Mouse (Mus musculus): ENCODE measurements at regions not wholly inside any gene's neighbourhood (a gene's known extent, or its start where the extent isn't known, plus 50 kb on each side); places are given as distances from the start of the nearest gene placed in this dataset.
"Not testable (repeated sequence)": the region's sequence is repeated elsewhere in the genome, so short reads cannot be mapped to it uniquely, and the experiment has no call there.

DNA sequence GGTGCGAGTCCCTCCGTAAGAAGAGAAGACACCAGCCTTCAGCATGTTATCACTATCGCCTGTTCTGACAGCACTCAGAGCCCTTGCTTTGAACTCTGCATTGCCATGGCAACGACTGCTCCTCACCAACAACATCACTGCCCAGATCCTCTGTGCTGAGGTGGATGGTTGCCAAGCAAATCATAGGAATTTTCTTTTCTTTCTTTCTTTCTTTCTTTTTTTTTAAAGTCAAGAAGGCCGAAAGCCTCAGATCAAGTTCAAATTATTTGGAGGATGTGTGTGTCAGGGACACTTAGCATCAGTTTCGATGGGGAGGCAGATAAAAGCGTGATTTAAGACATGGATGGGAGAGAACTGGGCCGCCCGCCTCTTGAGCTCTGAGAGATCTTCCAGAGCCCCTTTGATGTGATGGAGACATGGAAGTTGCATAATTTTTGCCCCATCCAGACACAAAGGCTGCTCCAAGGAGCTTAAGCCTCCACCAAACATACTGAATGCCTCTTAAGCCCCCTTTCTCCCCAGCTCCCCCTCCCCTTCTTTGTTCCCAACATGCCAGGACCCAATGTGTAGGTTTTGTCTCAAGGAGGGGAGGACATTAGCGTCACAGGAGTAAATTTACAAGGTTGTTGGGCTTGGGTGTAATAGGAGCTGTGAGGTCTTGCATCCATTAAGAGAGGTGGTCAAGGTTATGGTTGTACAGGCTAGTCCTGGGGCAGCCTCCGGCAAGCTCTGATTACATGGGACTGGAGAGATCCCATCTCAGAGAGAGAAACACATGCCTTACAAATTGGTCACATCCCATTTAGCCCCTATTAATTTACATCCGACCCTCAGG, 167.4 kb upstream of the Npvf start:
- no peak for DNase-seq (ENCODE audit: low spot score in 2 of 2)

DNA sequence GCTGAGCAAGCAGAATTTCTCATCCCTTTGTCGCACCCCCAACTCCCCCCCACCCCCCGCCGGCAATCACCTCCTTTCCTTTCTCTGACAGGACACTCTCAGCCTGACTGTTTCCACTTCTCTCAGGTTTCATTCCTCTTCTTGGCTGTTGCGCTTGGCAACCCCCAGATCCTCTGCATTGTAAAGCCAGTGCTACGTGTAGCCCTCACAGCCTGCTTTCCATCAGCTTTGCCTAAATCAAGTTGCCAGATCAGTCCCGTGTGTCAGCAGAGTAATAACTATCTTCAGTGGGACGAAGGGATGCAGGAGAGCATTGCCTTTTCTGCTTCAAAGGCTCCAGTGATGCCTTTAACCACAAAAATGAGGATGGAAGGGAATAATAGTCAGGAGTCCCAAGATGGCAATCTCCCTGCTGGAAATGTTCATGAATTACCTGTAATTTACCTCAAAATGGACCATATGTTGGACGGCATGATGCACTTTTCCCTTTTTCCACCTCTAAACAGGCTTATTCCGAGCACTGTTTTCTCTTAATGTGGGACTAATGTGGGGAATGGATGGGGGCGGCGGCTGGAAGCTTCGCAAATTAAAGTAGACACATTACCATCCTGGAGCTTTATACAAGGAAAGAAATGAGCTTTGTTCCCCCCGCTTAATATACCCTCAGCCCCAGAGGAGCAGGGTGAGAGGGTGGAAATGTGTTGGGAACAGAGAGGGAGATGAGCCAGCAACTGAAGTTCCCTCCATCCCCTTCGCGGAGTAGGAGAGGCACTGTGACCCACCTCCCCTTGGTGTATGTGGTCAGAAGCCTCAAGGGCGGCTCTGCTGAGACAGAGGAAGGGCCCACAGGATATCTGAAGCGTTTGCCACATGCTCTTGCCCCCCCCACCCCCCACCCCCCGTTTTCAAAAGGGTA, 168.3 kb upstream of the Npvf start:
- DNase-seq (ENCODE audit: low spot score in 2 of 2): no peak

DNA sequence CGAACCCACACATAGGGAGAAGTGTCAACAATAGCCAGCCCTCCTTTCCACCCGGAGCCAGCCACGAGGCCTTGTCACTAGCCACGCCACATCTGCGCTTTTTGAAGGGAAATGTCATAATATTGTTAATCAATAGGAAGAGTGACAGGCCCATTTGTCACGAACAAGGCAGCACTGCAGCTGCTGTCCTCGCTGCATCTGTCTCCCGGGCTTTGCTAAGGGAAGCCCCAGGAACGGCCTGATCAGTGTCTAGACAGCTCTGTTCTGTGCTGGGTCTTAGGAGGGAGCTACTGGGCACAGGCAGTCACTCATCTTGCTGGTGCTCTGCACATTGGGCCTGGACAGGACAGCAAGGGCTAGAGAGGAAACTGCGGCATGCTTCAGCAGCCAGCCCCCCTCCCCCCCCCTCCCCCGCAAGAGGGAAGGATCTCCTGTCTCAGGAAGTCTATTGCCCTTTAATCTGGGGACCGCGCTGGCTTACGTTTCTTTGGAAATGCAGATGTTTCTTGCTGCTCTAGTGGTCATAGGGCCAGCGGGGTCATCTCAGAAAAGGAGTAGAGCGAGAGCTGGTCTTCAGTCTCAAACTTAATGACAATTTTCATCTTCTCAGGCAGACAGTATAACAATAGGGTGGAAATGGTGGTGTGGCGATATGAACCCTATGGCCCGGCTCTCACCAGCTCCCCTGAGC, 169.1 kb upstream of the Npvf start:
- DNase-seq (ENCODE audit: low spot score in 2 of 2): no peak

DNA sequence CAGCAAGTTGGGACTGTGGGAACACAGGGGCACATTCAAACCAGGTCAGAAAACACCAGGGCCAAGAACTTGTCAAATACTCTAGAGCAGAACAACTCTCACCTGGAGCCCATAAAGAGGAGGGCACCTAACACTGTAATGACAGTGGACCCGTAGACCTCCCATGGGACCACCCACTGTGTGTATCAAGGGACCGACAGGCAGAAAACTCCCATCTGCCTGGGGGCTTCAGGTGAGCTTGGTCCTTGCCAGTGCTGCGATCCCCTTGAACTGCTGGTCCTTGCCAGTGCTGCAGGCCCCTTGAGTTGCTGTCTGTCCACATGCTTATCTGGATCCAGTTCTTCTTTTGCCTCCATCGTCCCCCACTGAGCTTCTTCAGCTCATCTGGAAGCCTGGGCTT, 170.2 kb upstream of the Npvf start:
- DNase-seq (ENCODE audit: low spot score in 2 of 2): no peak

DNA sequence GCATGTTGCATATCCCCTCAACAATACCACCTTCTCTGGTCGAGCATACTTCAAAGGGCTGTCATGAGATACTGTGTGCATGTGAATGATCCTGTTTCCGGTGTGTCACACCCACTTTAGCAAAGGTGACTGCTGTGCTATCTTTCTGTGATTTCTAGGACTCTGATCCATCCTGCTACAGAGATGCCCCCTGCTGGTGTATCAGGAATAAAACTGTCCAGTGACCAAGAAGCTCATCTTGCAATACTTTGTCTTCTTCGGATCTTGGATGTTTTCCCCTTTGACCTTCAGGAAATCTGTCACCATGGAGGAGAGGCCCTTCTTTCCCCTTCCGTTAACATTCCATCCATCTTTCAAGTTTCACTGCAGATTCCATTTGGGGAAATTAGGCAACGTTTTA, 177.5 kb upstream of the Npvf start:
- DNase-seq (ENCODE audit: low spot score in 2 of 2): no peak

DNA sequence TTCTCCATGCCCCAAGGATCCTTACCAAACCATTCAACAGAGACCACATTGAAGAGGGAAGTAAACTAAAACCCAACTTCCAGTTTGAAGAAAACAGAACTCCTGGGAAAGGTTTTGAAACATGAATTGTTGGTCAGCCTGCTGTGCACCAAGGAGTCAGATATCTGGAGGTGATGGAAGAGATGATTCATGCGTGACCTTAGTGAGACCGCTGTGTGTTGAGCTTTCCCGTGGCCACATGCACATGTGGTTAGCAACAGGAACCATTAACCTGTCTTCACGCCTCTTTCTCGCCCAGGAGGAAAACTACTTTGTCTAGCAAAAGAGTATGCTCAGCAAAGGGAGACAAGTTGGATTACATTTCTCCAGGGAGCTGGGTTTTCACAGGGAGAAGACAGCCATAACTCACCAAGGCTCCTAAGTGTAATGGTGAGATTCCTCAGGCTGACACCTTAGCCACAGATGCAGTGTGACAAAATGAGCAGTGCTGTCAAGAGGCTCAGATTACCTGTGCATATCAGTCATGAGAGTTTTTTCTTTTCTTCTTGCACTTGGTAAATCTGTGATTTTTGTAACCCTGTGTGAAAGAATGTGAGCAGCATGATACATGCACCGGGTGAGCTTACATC, 181.9 kb upstream of the Npvf start:
- DNase-seq (ENCODE audit: low spot score in 2 of 2): no peak

DNA sequence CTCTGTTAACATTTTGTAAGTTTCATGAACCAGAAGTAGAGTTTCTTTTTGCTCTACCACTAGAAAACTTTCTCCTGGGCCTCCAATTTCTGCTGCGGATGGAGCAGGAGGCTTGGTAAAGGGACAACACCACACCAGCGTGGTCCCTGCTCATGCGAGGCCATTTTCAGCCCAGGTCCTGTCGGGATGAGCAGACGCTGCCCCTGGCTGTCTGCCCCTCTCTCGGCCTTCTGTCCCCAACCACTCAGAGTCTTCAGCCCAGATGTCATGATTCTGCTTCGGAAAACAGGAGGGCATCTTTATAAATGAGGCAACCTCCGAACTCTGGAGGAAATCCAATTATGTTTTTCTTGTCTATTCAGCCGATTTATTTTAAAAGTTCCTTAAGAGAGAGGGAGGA, 186.6 kb upstream of the Npvf start:
- DNase-seq (ENCODE audit: low spot score in 2 of 2): no peak

DNA sequence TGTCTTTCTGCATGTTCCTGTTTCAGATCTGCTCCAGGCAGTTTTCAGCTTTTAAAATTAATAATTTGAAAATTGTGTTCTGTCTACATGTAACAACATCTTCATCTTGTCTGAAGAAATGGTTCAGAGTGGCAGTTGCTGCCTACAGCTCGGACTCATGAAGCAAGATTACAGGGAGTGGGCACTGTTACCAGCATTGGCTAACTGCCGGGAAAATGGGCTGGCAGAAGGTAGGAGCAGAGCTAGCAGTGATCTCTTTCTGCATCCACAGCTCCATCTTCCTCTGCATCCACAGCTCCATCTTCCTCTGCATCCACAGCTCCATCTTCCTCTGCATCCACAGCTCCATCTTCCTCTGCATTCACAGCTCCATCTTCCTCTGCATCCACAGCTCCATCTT, 191.0 kb upstream of the Npvf start:
- DNase-seq (ENCODE audit: low spot score in 2 of 2): not testable (repeated sequence)

DNA sequence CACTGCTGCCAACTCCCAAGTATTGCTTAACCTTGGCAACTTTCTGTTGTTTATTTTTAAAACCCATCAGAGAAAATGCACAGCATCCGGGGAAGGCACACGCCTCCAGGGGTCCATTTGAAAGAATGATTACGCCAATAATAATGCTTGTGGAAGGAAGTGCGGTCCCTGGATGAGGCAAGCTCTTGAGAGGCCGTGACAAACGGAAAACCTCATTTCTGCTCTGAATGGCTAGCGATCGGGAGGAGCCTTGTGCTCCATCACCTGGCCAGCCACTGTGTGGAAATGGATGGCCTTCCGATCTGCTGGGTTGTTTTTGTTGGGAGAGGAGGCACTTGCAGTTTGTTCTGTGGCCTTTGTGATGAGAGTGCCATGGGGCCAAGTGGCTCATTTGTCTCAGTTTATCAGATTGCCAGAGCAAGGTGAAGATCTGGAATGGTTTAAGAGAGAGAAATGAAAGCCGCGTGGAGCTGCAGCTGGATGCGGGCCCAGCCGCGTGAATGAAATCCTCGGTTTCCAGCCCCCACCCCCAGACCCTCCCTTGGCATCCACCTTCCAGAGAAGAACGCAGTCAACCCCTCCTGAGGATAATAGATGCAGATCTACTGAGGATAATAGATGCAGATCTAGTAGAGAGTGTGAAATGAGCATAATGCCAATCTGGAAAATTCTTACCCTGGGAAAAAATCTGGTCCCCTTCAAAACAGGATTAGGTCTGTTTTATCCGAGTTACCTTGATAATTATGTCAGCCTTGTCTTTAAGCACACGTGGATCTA, 192.7 kb upstream of the Npvf start:
- no peak for DNase-seq (ENCODE audit: low spot score in 2 of 2)

DNA sequence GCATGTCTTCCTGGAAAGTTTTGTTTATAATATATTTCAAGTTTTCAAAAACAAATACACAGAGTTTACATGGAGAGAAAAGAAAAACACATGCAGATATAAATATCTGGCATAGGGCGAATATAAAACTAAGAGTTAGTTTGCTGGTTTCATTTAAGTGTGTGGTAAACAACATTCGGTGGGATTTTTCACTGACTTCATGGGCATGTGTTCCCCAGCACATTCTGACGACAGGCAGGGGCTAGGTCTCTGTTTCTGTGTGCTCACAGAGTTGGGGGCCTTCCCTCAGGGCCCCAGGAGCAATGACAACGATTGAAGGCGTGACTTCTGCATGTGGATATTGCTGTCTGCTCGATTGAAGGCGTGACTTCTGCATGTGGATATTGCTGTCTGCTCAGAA, 193.3 kb upstream of the Npvf start:
- DNase-seq (ENCODE audit: low spot score in 2 of 2): no peak

DNA sequence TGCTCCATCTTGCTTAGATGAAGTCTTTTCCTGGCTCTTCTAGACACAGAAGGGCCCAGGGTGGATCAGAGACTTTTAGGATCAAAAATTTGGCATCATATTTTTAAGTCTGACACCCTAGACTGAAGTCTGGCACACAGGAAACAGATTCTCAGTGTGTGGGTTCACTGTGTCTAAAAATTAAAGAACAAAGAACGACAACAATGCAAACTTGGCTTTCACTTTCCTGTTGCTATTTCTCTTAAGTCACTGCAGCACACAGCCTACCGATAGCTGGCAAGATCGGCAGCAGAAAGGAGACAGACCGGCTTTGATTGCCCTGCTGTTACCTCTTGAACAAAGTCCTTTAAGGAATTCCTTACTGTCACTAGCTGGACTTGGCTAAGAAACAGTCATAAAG, 204.9 kb upstream of the Npvf start:
- no peak for DNase-seq (ENCODE audit: low spot score in 2 of 2)

DNA sequence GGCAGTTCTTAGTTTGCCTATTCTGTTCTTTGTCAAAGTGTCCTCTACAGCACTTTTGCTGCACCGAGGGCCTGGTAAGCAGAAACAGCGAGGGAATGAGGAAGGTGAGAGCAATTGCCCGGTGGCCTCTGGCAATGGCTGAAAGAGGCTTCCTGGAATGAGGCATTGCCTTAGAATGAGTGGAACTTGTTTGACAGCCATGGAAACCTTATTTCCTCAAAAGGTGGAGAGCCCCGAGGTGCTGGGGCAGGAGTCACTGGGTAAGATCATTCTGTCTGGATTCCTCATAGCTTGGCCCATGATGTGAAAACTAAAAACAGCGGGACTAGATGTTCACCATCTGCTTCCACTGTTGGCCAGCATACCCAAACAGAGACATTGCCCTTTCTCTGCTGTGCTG, 223.8 kb upstream of the Npvf start:
- no peak for DNase-seq (ENCODE audit: low spot score in 2 of 2)

DNA sequence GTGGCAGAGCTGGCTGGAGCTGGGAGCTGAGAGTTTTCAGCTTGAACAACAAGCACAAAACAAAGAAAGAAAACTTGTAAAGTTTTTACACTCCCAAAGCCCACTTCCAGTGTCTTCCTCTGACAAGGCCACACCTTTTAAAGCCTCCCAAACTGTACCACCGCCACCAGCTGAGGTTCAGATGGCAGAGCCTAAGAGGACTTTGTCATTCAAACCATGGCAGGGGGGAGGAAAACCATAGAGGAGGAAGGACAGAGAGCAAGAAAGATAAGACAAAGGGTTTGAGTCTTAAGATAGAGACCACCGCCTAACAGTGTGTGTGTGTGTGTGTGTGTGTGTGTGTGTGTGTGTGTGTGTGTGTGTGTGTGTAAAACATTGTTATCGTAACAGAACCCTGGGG, 228.1 kb upstream of the Npvf start:
- no peak for DNase-seq (ENCODE audit: low spot score in 2 of 2)

DNA sequence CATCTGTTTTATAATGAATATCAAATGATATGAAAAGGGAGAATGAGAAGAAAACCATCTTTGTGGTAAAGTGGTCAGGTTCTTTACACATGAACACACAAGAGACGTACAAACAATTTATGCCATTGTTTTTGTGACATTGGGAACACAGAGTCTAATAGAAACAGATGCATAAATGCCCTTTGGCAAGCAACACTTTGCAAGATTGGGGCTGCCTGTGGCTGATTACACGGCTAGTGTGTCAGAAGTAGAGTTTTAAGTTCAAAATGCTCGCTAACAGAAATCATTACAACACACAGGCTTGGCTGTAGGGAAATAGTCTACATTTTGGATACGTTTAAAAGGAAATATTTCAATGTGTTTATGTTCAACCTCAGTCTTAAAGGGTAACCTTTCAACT, 228.5 kb upstream of the Npvf start:
- DNase-seq (ENCODE audit: low spot score in 2 of 2): no peak

DNA sequence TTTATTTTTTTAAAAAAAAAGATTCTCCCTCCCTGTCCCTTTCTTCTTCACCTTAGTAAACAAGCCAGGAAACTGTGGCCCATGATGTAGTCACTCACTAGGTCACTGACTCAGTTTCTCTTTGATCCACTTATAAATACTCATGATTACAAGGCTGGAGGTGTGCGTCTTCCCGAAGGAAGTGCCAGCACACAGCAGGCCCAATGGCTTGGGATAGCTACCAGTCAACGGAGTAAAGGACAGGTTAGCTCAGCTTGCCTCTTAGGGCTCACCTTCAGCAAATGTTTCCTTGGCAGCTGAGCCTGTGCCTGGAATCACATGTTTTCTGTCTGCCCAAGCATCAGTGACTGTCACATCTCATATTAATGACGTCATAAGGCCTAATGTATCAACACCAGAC, 230.8 kb upstream of the Npvf start:
- DNase-seq (ENCODE audit: low spot score in 2 of 2): no peak

DNA sequence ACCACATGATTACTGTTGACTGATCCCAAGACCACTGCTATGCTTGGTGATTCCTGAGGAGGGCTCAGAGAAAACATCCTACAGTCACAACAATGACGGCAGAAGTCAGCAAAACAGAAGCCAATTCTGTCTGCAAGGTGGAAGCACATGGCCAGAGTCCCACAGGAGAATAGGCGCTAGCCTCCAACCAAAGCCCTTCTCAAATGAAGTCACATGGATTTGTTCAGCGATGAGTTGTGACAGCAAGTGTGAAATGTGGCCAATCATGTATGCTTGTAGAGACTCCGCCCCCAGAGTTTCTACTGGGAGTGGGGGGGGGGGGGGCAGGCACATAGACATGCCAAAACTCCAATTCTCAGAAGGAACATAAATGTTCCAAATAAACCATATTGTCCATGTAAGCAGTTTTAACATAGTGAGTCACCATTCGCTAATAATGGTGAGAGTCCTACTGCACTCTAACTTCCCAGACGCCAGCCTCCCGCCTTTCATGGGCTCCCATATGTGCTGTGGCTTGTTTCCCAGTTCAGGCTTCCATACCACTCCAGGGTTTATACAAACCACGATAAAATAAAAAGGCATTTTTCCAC, 231.6 kb upstream of the Npvf start:
- no peak for DNase-seq (ENCODE audit: low spot score in 2 of 2)

DNA sequence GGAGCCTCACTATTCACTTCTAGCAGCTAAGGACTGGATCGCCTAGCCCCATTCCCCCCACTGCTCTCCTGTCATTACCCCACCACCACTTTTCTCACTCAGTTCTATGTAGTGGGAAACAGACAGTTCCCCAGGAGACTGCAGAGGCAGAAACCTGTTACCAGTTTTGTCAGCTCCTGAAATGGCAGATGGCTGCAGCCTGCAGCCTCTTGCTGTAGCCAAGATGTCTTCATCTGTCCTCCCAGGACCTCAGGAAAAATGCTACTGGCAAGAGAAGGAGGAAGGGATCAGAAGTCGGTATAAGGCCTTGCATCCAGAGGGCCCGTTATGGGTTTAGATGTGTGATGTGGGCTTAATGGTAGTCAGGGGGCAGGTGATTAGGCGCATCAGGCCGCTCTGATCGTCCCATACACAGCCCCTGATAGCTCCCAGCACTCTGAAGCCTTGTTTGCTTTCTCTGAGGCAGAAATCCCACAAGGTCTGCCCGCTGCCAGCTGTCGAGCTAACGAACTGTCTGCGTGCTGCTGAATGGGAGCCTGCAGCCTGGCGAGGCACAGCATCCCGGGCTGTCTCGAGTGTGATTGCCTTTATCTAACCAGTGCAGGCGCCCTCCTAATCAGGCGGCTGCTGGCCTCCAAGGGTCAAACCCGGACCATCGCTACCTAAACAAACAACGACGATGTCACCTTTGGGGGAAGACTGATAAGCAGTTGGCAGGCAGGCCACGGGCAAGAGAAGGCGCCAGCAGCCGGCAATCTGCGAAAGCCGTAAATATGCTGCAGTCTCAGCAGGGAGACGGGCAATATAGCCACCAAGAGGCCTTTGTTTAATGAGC, 236.3 kb upstream of the Npvf start:
- DNase-seq (ENCODE audit: low spot score in 2 of 2): peak; percentile 28 to 30

DNA sequence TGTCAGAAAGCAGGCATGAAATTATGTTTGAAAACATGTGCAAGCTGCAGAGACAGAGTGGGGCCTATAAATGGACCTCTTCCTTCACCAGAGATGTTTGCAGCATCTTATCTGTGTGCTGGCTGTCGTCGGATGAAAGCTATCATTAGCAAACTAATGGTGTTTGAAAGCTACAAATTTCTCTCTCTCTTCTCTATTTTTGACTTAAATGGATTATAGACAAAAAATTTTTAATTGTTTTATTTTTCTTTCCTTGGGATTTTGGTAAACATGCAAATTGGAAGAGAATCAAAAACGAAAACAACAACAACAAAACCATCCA, 236.9 kb upstream of the Npvf start:
- no peak for DNase-seq (ENCODE audit: low spot score in 2 of 2)

DNA sequence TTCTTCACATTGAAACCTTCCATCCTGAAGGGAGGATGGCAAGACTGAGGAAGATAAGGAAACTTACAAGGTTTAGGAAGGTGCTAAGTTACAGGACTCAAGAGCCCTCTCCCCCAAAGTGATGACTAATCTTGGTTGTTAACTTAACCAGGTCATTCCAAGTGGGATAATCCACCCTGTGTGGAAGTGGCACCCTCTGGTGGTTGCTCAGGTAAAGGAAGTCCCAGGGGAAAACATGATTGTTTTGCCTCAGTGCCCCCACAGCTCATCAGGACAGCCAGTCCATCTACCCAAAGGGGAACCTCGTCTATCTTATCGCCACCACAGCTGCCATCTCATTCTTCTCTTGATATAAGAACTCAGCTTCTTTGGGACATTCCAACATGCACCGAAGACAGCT, 244.6 kb upstream of the Npvf start:
- no peak for DNase-seq (ENCODE audit: low spot score in 2 of 2)
